Mouse (Mus musculus) megakaryocyte, embryonic 14.5 days (primary cell): Measurements from ENCODE around the gene Rtn4rl2.

ENCODE experiments used
- FLI1 ChIP-seq: IDR thresholded peaks from 2 replicates; pipeline ENCODE4 v1.6.1; 2012; ENCODE audit warnings: low read length, inconsistent platforms, mixed read lengths
- GATA1 ChIP-seq: IDR thresholded peaks from 3 replicates; pipeline ENCODE4 v1.6.1; 2012; ENCODE audit warnings: mixed read lengths, low read length, inconsistent platforms, borderline replicate concordance

DNA sequence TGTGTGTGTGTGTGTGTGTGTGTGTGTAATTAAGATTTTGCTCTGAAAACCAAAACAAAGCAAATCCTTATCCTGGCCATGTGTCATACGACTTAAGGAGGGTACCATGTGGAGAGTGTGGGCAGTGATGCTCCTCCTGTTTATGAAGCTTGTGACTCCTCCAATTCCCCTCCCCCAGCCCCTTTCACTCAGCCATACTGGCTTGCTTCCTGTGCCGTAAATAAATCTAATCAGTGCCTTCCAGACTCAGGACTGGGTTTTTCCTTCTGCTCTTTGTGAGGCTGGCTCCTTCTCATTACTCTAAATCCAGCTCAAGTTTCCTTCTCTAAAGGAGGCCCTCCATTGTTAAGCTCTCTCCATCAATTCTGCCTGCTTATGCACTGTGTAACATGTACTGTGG lies 63.3 kb downstream of the Rtn4rl2 start:
- no peak for TF ChIP-seq GATA1
- TF ChIP-seq FLI1, result no peak
